Mouse (Mus musculus) midbrain, embryonic 10.5 days (tissue): ENCODE results near the gene Usp7. TPM values are rescaled to one million over a fixed set of nuclear protein-coding genes. Genes with fewer than 3 reads are reported as not detected.

Source experiments
- DNase-seq: peaks from one replicate; pipeline ENCODE4 v3.0.0-alpha.2; 2017; ENCODE audit warnings: low spot score
- H3K27ac ChIP-seq: fragments of 300-500 bp; sonication (generic); replicated peaks from 2 replicates; pipeline ENCODE4 v1.5.1; 2016; ENCODE audit warnings: mild to moderate bottlenecking
- H3K27me3 ChIP-seq: fragments of 300-500 bp; sonication (generic); 2 replicates; pipeline ENCODE4 v1.6.1; 2016; ENCODE audit warnings: low read depth, mild to moderate bottlenecking; ENCODE audit not compliant: poor library complexity, severe bottlenecking
- H3K36me3 ChIP-seq: fragments of 300-500 bp; sonication (generic); 2 replicates; pipeline ENCODE4 v1.6.1; 2016; ENCODE audit warnings: mild to moderate bottlenecking, moderate library complexity
- H3K4me1 ChIP-seq: fragments of 300-500 bp; sonication (generic); 2 replicates; pipeline ENCODE4 v1.6.1; 2016
- H3K4me3 ChIP-seq: fragments of 300-500 bp; sonication (generic); 2 replicates; pipeline ENCODE4 v1.5.1; 2016; ENCODE audit warnings: mild to moderate bottlenecking, moderate library complexity
- H3K9me3 ChIP-seq: fragments of 300-500 bp; sonication (generic); replicated peaks from 2 replicates; pipeline ENCODE4 v1.6.1; 2016; ENCODE audit warnings: mild to moderate bottlenecking
- WGBS: fragments of 180-500 bp; shearing (Covaris S2); methylation state at CpG from one replicate; pipeline ENCODE4 v1.1.7; 2016; 5-methylcytosine and 5-hydroxymethylcytosine counted together
- polyA plus RNA-seq: library from polyadenylated mRNA; unstranded; fragments of >200 nt; fragmentation: Nextera tagmentation; extraction: Ambion mirVana; gene quantifications from 2 replicates; pipeline ENCODE4 v1.2.1, GENCODE M21; 2016

The Usp7 gene
- polyA plus RNA-seq, 1 experiment from 2014 or later = 28.1 TPM

GRCm38 (mm10) chr16:8821429-8821828, 29.3 kb upstream of the Usp7 start:
- Histone ChIP-seq H3K36me3 (no peaks in the 10 kb centered on the region), H3K27me3 (no peaks in the 10 kb centered on the region), H3K4me3 (no peak overlapping the region), H3K27ac (no peak overlapping the region), H3K9me3 (no peaks in the 10 kb centered on the region), H3K4me1 (no peaks in the 10 kb centered on the region)
- DNase-seq = no peak
- WGBS = 92% methylated on average over 1 of the region's 1 CpGs

- H3K4me3 ChIP-seq = no peak overlapping the region
- H3K27ac ChIP-seq = no peak overlapping the region
- no peaks in the 10 kb centered on the region for H3K4me1 ChIP-seq
- H3K27me3 ChIP-seq = no peaks in the 10 kb centered on the region
- H3K36me3 ChIP-seq = no peaks in the 10 kb centered on the region
- no peaks in the 10 kb centered on the region for H3K9me3 ChIP-seq
- 86% methylated on average over 4 of the region's 4 CpGs for WGBS
- no peak for DNase-seq
These were observed 25.8 kb upstream of the Usp7 start for GRCm38 (mm10) chr16:8817872-8818271.

- no peaks in the 10 kb centered on the region for H3K4me1 ChIP-seq
- no peak overlapping the region for H3K27ac ChIP-seq
- WGBS = 90% methylated on average over 14 of the region's 14 CpGs
- no peaks in the 10 kb centered on the region for H3K9me3 ChIP-seq
- H3K27me3 ChIP-seq = no peaks in the 10 kb centered on the region
- H3K4me3 ChIP-seq = no peak overlapping the region
- DNase-seq = no peak
- H3K36me3 ChIP-seq = no peaks in the 10 kb centered on the region
These were observed 18.5 kb upstream of the Usp7 start for GRCm38 (mm10) chr16:8810399-8811127.

- DNase-seq = peak; percentile 54
- 28% methylated on average over 4 of the region's 4 CpGs for WGBS
These were observed 14.6 kb upstream of the Usp7 start for GRCm38 (mm10) chr16:8806703-8807102.

GRCm38 (mm10) chr16:8795906-8796305, 3.8 kb upstream of the Usp7 start:
- Histone ChIP-seq H3K27ac (no peak overlapping the region), H3K27me3 (no peaks in the 10 kb centered on the region), H3K4me3 (no peak overlapping the region), H3K4me1 (no peaks in the 10 kb centered on the region), H3K36me3 (no peaks in the 10 kb centered on the region), H3K9me3 (peaks cover 14% of the 10 kb centered on the region)
- DNase-seq = no peak
- 91% methylated on average over 2 of the region's 2 CpGs for WGBS

More at GRCm38 (mm10) chr16:8806703-8807102, 14.6 kb upstream of the Usp7 start:
- Histone ChIP-seq H3K27ac (no peak overlapping the region), H3K4me3 (no peak overlapping the region), H3K9me3 (no peaks in the 10 kb centered on the region), H3K36me3 (no peaks in the 10 kb centered on the region), H3K27me3 (no peaks in the 10 kb centered on the region), H3K4me1 (no peaks in the 10 kb centered on the region)

GRCm38 (mm10) chr16:8794952-8795351, 2.8 kb upstream of the Usp7 start:
- no peak overlapping the region for H3K4me3 ChIP-seq
- WGBS = 20% methylated on average over 3 of the region's 3 CpGs
- no peaks in the 10 kb centered on the region for H3K36me3 ChIP-seq
- no peak for DNase-seq
- peaks cover 5% of the 10 kb centered on the region; the same call in 1 of the 2 replicates for H3K9me3 ChIP-seq
- H3K4me1 ChIP-seq = no peaks in the 10 kb centered on the region
- no peaks in the 10 kb centered on the region for H3K27me3 ChIP-seq
- no peak overlapping the region for H3K27ac ChIP-seq

GRCm38 (mm10) chr16:8790886-8791285, 1.2 kb downstream of the Usp7 start:
- no peak overlapping the region for H3K27ac ChIP-seq
- H3K36me3 ChIP-seq = no peaks in the 10 kb centered on the region
- DNase-seq = no peak
- WGBS = 90% methylated on average over 4 of the region's 4 CpGs
- no peaks in the 10 kb centered on the region for H3K9me3 ChIP-seq
- no peak overlapping the region for H3K4me3 ChIP-seq
- H3K4me1 ChIP-seq = peaks cover 9% of the 10 kb centered on the region; the same call in 1 of the 2 replicates
- no peaks in the 10 kb centered on the region for H3K27me3 ChIP-seq

- H3K4me3 ChIP-seq = no peak overlapping the region
- DNase-seq = no peak
- no peak overlapping the region for H3K27ac ChIP-seq
- no peaks in the 10 kb centered on the region for H3K9me3 ChIP-seq
- H3K27me3 ChIP-seq = no peaks in the 10 kb centered on the region
- 85% methylated on average over 3 of the region's 3 CpGs for WGBS
- H3K4me1 ChIP-seq = peaks cover 9% of the 10 kb centered on the region; the same call in 1 of the 2 replicates
- H3K36me3 ChIP-seq = no peaks in the 10 kb centered on the region
These were observed 7.4 kb downstream of the Usp7 start for GRCm38 (mm10) chr16:8784753-8785152.

GRCm38 (mm10) chr16:8783198-8783913, 8.8 kb downstream of the Usp7 start:
- Histone ChIP-seq H3K4me3 (no peak overlapping the region), H3K36me3 (no peaks in the 10 kb centered on the region), H3K27ac (no peak overlapping the region), H3K9me3 (no peaks in the 10 kb centered on the region), H3K27me3 (no peaks in the 10 kb centered on the region), H3K4me1 (peaks cover 4% of the 10 kb centered on the region; the same call in 1 of the 2 replicates)
- 86% methylated on average over 16 of the region's 16 CpGs for WGBS
- DNase-seq = no peak

GRCm38 (mm10) chr16:8781660-8782059, 10.4 kb downstream of the Usp7 start:
- H3K27ac ChIP-seq = no peak overlapping the region
- DNase-seq = no peak
- H3K4me1 ChIP-seq = no peaks in the 10 kb centered on the region
- WGBS = 89% methylated on average over 2 of the region's 2 CpGs
- no peak overlapping the region for H3K4me3 ChIP-seq
- no peaks in the 10 kb centered on the region for H3K36me3 ChIP-seq
- no peaks in the 10 kb centered on the region for H3K27me3 ChIP-seq
- no peaks in the 10 kb centered on the region for H3K9me3 ChIP-seq

GRCm38 (mm10) chr16:8781191-8781590, 10.9 kb downstream of the Usp7 start:
- 69% methylated on average over 6 of the region's 6 CpGs for WGBS
- no peak overlapping the region for H3K4me3 ChIP-seq
- no peak for DNase-seq
- H3K9me3 ChIP-seq = no peaks in the 10 kb centered on the region
- H3K36me3 ChIP-seq = no peaks in the 10 kb centered on the region
- H3K27ac ChIP-seq = no peak overlapping the region
- H3K27me3 ChIP-seq = no peaks in the 10 kb centered on the region
- H3K4me1 ChIP-seq = no peaks in the 10 kb centered on the region

GRCm38 (mm10) chr16:8780187-8780586, 11.9 kb downstream of the Usp7 start:
- no peaks in the 10 kb centered on the region for H3K4me1 ChIP-seq
- DNase-seq = no peak
- no peak overlapping the region for H3K27ac ChIP-seq
- H3K36me3 ChIP-seq = no peaks in the 10 kb centered on the region
- WGBS = 88% methylated on average over 3 of the region's 3 CpGs
- no peaks in the 10 kb centered on the region for H3K9me3 ChIP-seq
- no peaks in the 10 kb centered on the region for H3K27me3 ChIP-seq
- no peak overlapping the region for H3K4me3 ChIP-seq

- H3K4me1 ChIP-seq = no peaks in the 10 kb centered on the region
- no peak for DNase-seq
- no peak overlapping the region for H3K4me3 ChIP-seq
- H3K9me3 ChIP-seq = no peaks in the 10 kb centered on the region
- no peaks in the 10 kb centered on the region for H3K27me3 ChIP-seq
- H3K36me3 ChIP-seq = no peaks in the 10 kb centered on the region
- no peak overlapping the region for H3K27ac ChIP-seq
These were observed 13.4 kb downstream of the Usp7 start for GRCm38 (mm10) chr16:8778697-8779096.
